Mouse (Mus musculus): ENCODE measurements at regions not wholly inside any gene's neighbourhood (a gene's known extent, or its start where the extent isn't known, plus 50 kb on each side); places are given as distances from the start of the nearest gene placed in this dataset.
A peak's percentile ranks its signal among the peaks of the same experiment; 100 is the strongest.

GRCm38 (mm10) chr4:78666326-78666725 lies 454.6 kb upstream of the Ptprd start:
- 43% methylated on average over 1 of the region's 1 CpGs for WGBS (ENCODE audit: insufficient replicate concordance)
- no peaks in the 10 kb centered on the region for H3K4me1 ChIP-seq
- ATAC-seq, result no peak
- H3K27ac ChIP-seq, result no peak overlapping the region
- no peak overlapping the region for H3K9ac ChIP-seq
- no peaks in the 10 kb centered on the region for H3K9me3 ChIP-seq (replicated peaks)
- H3K4me2 ChIP-seq, result no peak overlapping the region
- no peaks in the 10 kb centered on the region for H3K36me3 ChIP-seq
- H3K4me3 ChIP-seq, result no peak overlapping the region
- no peaks in the 10 kb centered on the region for H3K27me3 ChIP-seq (replicated peaks)

- Histone ChIP-seq H3K27ac (no peak overlapping the region), H3K4me2 (no peak overlapping the region), H3K9ac (no peak overlapping the region), H3K36me3 (no peaks in the 10 kb centered on the region), H3K27me3 (replicated peaks) (no peaks in the 10 kb centered on the region), H3K9me3 (replicated peaks) (0 out of 2 replicates have a peak, but pooled peaks cover 6% of the 10 kb centered on the region), H3K4me3 (no peak overlapping the region), H3K4me1 (no peaks in the 10 kb centered on the region)
- no peak for ATAC-seq
- 63% methylated on average over 1 of the region's 1 CpGs for WGBS (ENCODE audit: insufficient replicate concordance)
Measured at GRCm38 (mm10) chr4:78642773-78643172, 431.0 kb upstream of the Ptprd start.

- H3K4me1 ChIP-seq, result no peaks in the 10 kb centered on the region
- WGBS (ENCODE audit: insufficient replicate concordance), result 22% methylated on average over 18 of the region's 18 CpGs
- ATAC-seq, result no peak
- H3K36me3 ChIP-seq, result no peaks in the 10 kb centered on the region
- no peaks in the 10 kb centered on the region for H3K9me3 ChIP-seq (replicated peaks)
- no peak overlapping the region for H3K27ac ChIP-seq
- peak overlapping the region; percentile 51 for H3K4me2 ChIP-seq
- no peak overlapping the region; the same call in 1 of the 2 replicates for H3K4me3 ChIP-seq
- H3K9ac ChIP-seq, result no peak overlapping the region
- H3K27me3 ChIP-seq (replicated peaks), result no peaks in the 10 kb centered on the region
Measured at GRCm38 (mm10) chr4:78606461-78606830, 394.7 kb upstream of the Ptprd start.

GRCm38 (mm10) chr4:78605763-78606460 lies 394.2 kb upstream of the Ptprd start:
- peak overlapping the region; percentile 51 for H3K4me2 ChIP-seq

GRCm38 (mm10) chr4:78581590-78581989 lies 369.8 kb upstream of the Ptprd start:
- no peak overlapping the region for H3K4me3 ChIP-seq
- no peak overlapping the region for H3K4me2 ChIP-seq
- no peaks in the 10 kb centered on the region for H3K4me1 ChIP-seq
- no peak for ATAC-seq
- no peak overlapping the region for H3K27ac ChIP-seq
- WGBS (ENCODE audit: insufficient replicate concordance), result 73% methylated on average over 2 of the region's 2 CpGs
- no peaks in the 10 kb centered on the region for H3K36me3 ChIP-seq
- H3K9me3 ChIP-seq (replicated peaks), result no peaks in the 10 kb centered on the region
- H3K27me3 ChIP-seq (replicated peaks), result no peaks in the 10 kb centered on the region
- H3K9ac ChIP-seq, result no peak overlapping the region

More at GRCm38 (mm10) chr4:78605763-78606460, 394.2 kb upstream of the Ptprd start:
- no peak overlapping the region for H3K27ac ChIP-seq
- no peak for ATAC-seq
- 71% methylated on average over 4 of the region's 4 CpGs for WGBS (ENCODE audit: insufficient replicate concordance)
- H3K9me3 ChIP-seq (replicated peaks), result no peaks in the 10 kb centered on the region
- H3K4me3 ChIP-seq, result no peak overlapping the region; the same call in 1 of the 2 replicates
- H3K4me1 ChIP-seq, result no peaks in the 10 kb centered on the region
- no peaks in the 10 kb centered on the region for H3K36me3 ChIP-seq
- H3K27me3 ChIP-seq (replicated peaks), result no peaks in the 10 kb centered on the region
- no peak overlapping the region for H3K9ac ChIP-seq

DNA sequence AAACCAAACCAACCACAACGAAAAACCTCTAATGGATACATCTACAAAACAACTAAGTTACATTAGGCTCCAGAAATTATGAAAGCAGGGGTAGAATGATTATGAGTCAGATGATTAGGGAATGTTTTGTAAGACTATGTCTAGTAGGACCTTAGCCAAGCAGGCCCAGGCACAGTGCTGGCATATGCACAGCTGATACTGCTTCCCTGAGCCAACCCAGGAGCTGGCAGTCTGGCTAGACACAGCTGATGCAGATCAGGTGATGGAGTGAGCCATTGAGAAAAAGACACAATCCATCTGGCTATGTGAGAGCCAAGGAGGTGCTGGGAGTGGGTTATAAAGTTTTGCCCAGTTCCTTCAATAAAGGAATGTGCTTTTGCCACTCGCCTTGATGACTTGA lies 353.6 kb upstream of the Ptprd start:
- Histone ChIP-seq H3K27me3 (replicated peaks) (no peaks in the 10 kb centered on the region), H3K9me3 (replicated peaks) (no peaks in the 10 kb centered on the region), H3K4me2 (no peak overlapping the region), H3K4me3 (no peak overlapping the region), H3K4me1 (no peaks in the 10 kb centered on the region), H3K27ac (no peak overlapping the region), H3K9ac (no peak overlapping the region), H3K36me3 (no peaks in the 10 kb centered on the region)
- ATAC-seq, result no peak
- WGBS (ENCODE audit: insufficient replicate concordance), result 67% methylated on average over 2 of the region's 2 CpGs

All from liver, embryonic 12.5 days (tissue).